In genomic region chr7:98784369-98784931, GRCm38 (mm10) we compare ENCODE assay signal across 8 mouse cellular contexts. TPM values are rescaled to one million over a fixed set of nuclear protein-coding genes. Genes with fewer than 3 reads are reported as not detected.
A peak's percentile ranks its signal among the peaks of the same experiment; 100 is the strongest.
DNase-seq lines count a peak whose midpoint lies in the region; ATAC-seq and TF ChIP-seq lines count a peak whose summit lies in the region.

No protein-coding gene starts in this region.

- no peaks in the 10 kb centered on the region for H3K36me3 ChIP-seq in embryonic facial prominence, embryonic 12.5 days
- H3K36me3 ChIP-seq in heart, postnatal 0 days (replicated peaks; ENCODE audit: control insufficient read depth, insufficient read depth, low read length): no peaks in the 10 kb centered on the region

- H3K4me2 ChIP-seq in embryonic facial prominence, embryonic 12.5 days (replicated peaks): peak overlapping the region; percentile 10; the same call in 1 of the 2 replicates
- no peak overlapping the region for H3K4me2 ChIP-seq in heart, postnatal 0 days (ENCODE audit: low read depth, low read length)

- peak overlapping the region; percentile 82 for H3K27ac ChIP-seq in embryonic facial prominence, embryonic 12.5 days
- H3K27ac ChIP-seq in heart, postnatal 0 days (ENCODE audit: low read depth): peak overlapping the region; percentile 27; the same call in 1 of the 2 replicates

- no peak for TF ChIP-seq CTCF in heart, postnatal 0 days (IDR thresholded peaks at IDR 0.05; ENCODE audit: low read depth)

- H3K27me3 ChIP-seq in embryonic facial prominence, embryonic 12.5 days: no peaks in the 10 kb centered on the region
- H3K27me3 ChIP-seq in heart, postnatal 0 days (ENCODE audit: control insufficient read depth, insufficient read depth, low read length): no peaks in the 10 kb centered on the region

- H3K9me3 ChIP-seq in embryonic facial prominence, embryonic 12.5 days: no peaks in the 10 kb centered on the region
- H3K9me3 ChIP-seq in heart, postnatal 0 days (replicated peaks; ENCODE audit: control insufficient read depth, low read length): no peaks in the 10 kb centered on the region

- peak; percentile 38 to 39 for DNase-seq in cerebellum, postnatal 25 days
- no peak for DNase-seq in cerebellum, adult 11-12 months
- DNase-seq in heart, postnatal 0 days (ENCODE audit: low spot score): no peak
- DNase-seq in lung, postnatal 10 days: peak; percentile 39
- DNase-seq in testis, postnatal 10 days (ENCODE audit: low spot score): no peak
- no peak for DNase-seq in frontal cortex, postnatal 14 days (ENCODE audit: low spot score in 2 of 2)
- DNase-seq in embryo, embryonic 10.5 days (ENCODE audit: low spot score): no peak

- H3K9ac ChIP-seq in embryonic facial prominence, embryonic 12.5 days: no peak overlapping the region
- no peak overlapping the region for H3K9ac ChIP-seq in heart, postnatal 0 days (replicated peaks; ENCODE audit: low read depth, low read length)

- 25% methylated on average over 15 of the region's 15 CpGs for WGBS in embryonic facial prominence, embryonic 12.5 days
- WGBS in heart, postnatal 0 days: 48% methylated on average over 15 of the region's 15 CpGs

- H3K4me3 ChIP-seq in embryonic facial prominence, embryonic 12.5 days: no peak overlapping the region
- H3K4me3 ChIP-seq in heart, postnatal 0 days (ENCODE audit: low read depth, low read length): no peak overlapping the region

- peaks cover 33% of the 10 kb centered on the region for H3K4me1 ChIP-seq in embryonic facial prominence, embryonic 12.5 days
- H3K4me1 ChIP-seq in heart, postnatal 0 days (ENCODE audit: control insufficient read depth, insufficient read depth): peaks cover 22% of the 10 kb centered on the region

- no peak for TF ChIP-seq EP300 in heart, postnatal 0 days (IDR thresholded peaks at IDR 0.05; ENCODE audit: low read depth)

- peak; percentile 68; the same call in 1 of the 2 replicates for ATAC-seq in embryonic facial prominence, embryonic 12.5 days (ENCODE audit: insufficient number of reproducible peaks, insufficient read depth, low FRiP score, low TSS enrichment)
- ATAC-seq in heart, postnatal 0 days (ENCODE audit: insufficient read depth, low read depth): no peak

RNA-seq across cellular contexts. Expression of gene Wnt11, which starts 50.5 kb away (rescaled TPM):
- polyA plus RNA-seq in embryonic facial prominence, embryonic 12.5 days (2016; fragmentation: Nextera tagmentation; extraction: Ambion mirVana): 24.3 and 25.7 TPM in 2 replicates
- total RNA-seq in heart, postnatal 0 days (2014; rRNA removed; ENCODE audit: low replicate concordance): 22.9 and 33.9 TPM in 2 replicates
- polyA plus RNA-seq in heart, postnatal 0 days (2015; fragmentation: Nextera tagmentation; extraction: Ambion mirVana): 4.3 and 4.4 TPM in 2 replicates

Comparison
In these comparisons a context has a peak if more than half of its experiments do, and no peak if none do; other contexts are left out.
1. DNase-seq: peak in cerebellum, postnatal 25 days (2 of 2) and lung, postnatal 10 days (single experiment); none in cerebellum, adult 11-12 months (single experiment), heart, postnatal 0 days (single experiment), testis, postnatal 10 days (single experiment), frontal cortex, postnatal 14 days (0 of 2) and embryo, embryonic 10.5 days (single experiment).